Mouse (Mus musculus) heart, adult 9 months (tissue): Measurements from ENCODE around the gene Heyl.
A peak's percentile ranks its signal among the peaks of the same experiment; 100 is the strongest.

Source experiments
- DNase-seq, 2 experiments: peaks; one replicate each; pipeline ENCODE4 v3.0.0; 2022; ENCODE audit warnings: low spot score in 2 of 2

Heyl gene

GRCm38 (mm10) chr4:123233492-123234084, at the start of gene Heyl:
Gene Heyl, plus strand, starts transcription at chr4:123233556.
- peak; percentile 80 for DNase-seq

GRCm38 (mm10) chr4:123184816-123185215, 48.5 kb upstream of the Heyl start:
- no peak for DNase-seq

- DNase-seq = no peak
These were observed 41.0 kb upstream of the Heyl start for GRCm38 (mm10) chr4:123192336-123192735.

GRCm38 (mm10) chr4:123193791-123194190, 39.6 kb upstream of the Heyl start:
- DNase-seq = no peak

GRCm38 (mm10) chr4:123196695-123197094, 36.7 kb upstream of the Heyl start:
- no peak for DNase-seq

GRCm38 (mm10) chr4:123200771-123201185, 32.6 kb upstream of the Heyl start:
- peak in 1 of 2 experiments; percentile 57 for DNase-seq

- peak; percentile 74 to 78 for DNase-seq
These were observed 31.9 kb upstream of the Heyl start, which contains the start of gene Nt5c1a for GRCm38 (mm10) chr4:123201186-123202093. Gene Nt5c1a, plus strand, starts transcription at chr4:123201504.

- DNase-seq = no peak
These were observed 31.3 kb upstream of the Heyl start for GRCm38 (mm10) chr4:123202094-123202420.

- no peak for DNase-seq
These were observed 26.0 kb upstream of the Heyl start for GRCm38 (mm10) chr4:123207337-123207736.

GRCm38 (mm10) chr4:123210996-123211395, 22.4 kb upstream of the Heyl start:
- DNase-seq = no peak

GRCm38 (mm10) chr4:123211453-123211852, 21.9 kb upstream of the Heyl start:
- DNase-seq = no peak

GRCm38 (mm10) chr4:123212330-123212729, 21.0 kb upstream of the Heyl start:
- no peak for DNase-seq

GRCm38 (mm10) chr4:123213975-123214374, 19.4 kb upstream of the Heyl start:
- no peak for DNase-seq

- no peak for DNase-seq
These were observed 18.0 kb upstream of the Heyl start for GRCm38 (mm10) chr4:123215367-123215766.

- no peak for DNase-seq
These were observed 16.6 kb upstream of the Heyl start for GRCm38 (mm10) chr4:123216782-123217181.

GRCm38 (mm10) chr4:123219720-123220357, 13.5 kb upstream of the Heyl start:
- peak in 1 of 2 experiments; percentile 61 for DNase-seq

- no peak for DNase-seq
These were observed 12.7 kb upstream of the Heyl start for GRCm38 (mm10) chr4:123220637-123221036.

GRCm38 (mm10) chr4:123223309-123223708, 10.0 kb upstream of the Heyl start:
- no peak for DNase-seq

- DNase-seq = peak; percentile 76 to 82
These were observed 7.5 kb upstream of the Heyl start for GRCm38 (mm10) chr4:123225718-123226403.

- peak; percentile 88 to 91 for DNase-seq
These were observed 5.6 kb upstream of the Heyl start for GRCm38 (mm10) chr4:123227707-123228106.

GRCm38 (mm10) chr4:123228270-123228669, 5.1 kb upstream of the Heyl start:
- peak; percentile 84 to 91 for DNase-seq

GRCm38 (mm10) chr4:123229166-123229565, 4.2 kb upstream of the Heyl start:
- DNase-seq = peak; percentile 73 to 77
